Mouse (Mus musculus) liver, adult 2 months (tissue): ENCODE data around the gene Arid3b.

ENCODE experiments used
- CTCF ChIP-seq: fragments of 200-500 bp; IDR thresholded peaks from 2 replicates; pipeline ENCODE4 v1.5.1; 2011; ENCODE audit warnings: low read depth, low read length, control low read depth
- POLR2A ChIP-seq: fragments of 200-500 bp; IDR thresholded peaks from 2 replicates; pipeline ENCODE4 v1.6.1; 2011; ENCODE audit warnings: low read length, control low read depth; ENCODE audit not compliant: insufficient read depth; ENCODE audit errors: extremely low read depth

DNA sequence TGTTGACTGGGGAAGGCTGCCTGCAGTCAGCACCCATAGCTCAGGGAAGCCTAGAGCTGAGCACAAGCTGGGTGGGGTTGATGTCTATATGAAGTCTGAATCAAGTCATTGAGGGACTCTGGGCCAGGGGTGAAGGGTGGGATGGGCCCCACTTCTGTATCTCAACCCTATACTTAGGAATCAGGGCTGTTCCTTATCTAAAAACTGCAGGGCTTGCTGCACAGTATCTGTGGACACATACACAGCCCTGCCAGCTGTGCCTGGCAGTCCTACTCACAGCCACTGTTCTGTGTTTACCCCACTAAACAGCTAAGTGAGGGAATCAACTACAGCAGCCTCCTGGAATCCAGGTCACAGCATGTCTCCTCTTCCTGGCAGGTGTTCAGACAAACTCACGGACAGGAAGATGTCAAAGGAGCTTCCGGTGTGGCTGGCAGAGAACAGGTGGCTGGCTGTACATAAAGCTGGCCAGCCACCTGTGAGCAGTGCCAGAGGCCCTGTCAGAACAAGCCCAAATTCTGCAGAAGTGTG, 67.0 kb downstream of the Arid3b start:
- no peak for TF ChIP-seq CTCF
- no peak for TF ChIP-seq POLR2A
